Mouse (Mus musculus) intestine, embryonic 14.5 days (tissue): Measurements from ENCODE around the gene Cog7. TPM values are rescaled to one million over a fixed set of nuclear protein-coding genes. Genes with fewer than 3 reads are reported as not detected.

ENCODE experiments used
- ATAC-seq: fragments of 200-750 bp; cut with Nextera tagmentation; replicated peaks from 2 replicates; pipeline ENCODE4 v1.8.0; 2017; ENCODE audit warnings: low read depth, moderate number of reproducible peaks, moderate TSS enrichment, moderate library complexity; ENCODE audit not compliant: low FRiP score, low TSS enrichment
- DNase-seq: peaks from one replicate; pipeline ENCODE4 v3.0.0-alpha.2; 2018; ENCODE audit warnings: low spot score
- H3K27ac ChIP-seq: fragments of 300-500 bp; sonication (generic); 2 replicates; pipeline ENCODE4 v1.5.1; 2014; ENCODE audit warnings: low read depth, mild to moderate bottlenecking, control low read depth
- H3K27me3 ChIP-seq: fragments of 300-500 bp; sonication (generic); replicated peaks from 2 replicates; pipeline ENCODE4 v1.6.1; 2014; ENCODE audit warnings: low read length, control low read depth; ENCODE audit not compliant: control insufficient read depth, insufficient read depth
- H3K36me3 ChIP-seq: fragments of 300-500 bp; sonication (generic); 2 replicates; pipeline ENCODE4 v1.6.1; 2014; ENCODE audit warnings: low read length, control low read depth; ENCODE audit not compliant: control insufficient read depth, insufficient read depth
- H3K4me1 ChIP-seq: fragments of 300-500 bp; sonication (generic); replicated peaks from 2 replicates; pipeline ENCODE4 v1.6.1; 2014; ENCODE audit warnings: low read length, control low read depth, mixed read lengths; ENCODE audit not compliant: control insufficient read depth, insufficient read depth
- H3K4me2 ChIP-seq: fragments of 300-500 bp; sonication (generic); 2 replicates; pipeline ENCODE4 v1.6.1; 2014; ENCODE audit warnings: low read length
- H3K4me3 ChIP-seq: fragments of 300-500 bp; sonication (generic); 2 replicates; pipeline ENCODE4 v1.5.1; 2014; ENCODE audit warnings: low read depth, low read length, control low read depth, mixed read lengths
- H3K9ac ChIP-seq: fragments of 300-500 bp; sonication (generic); 2 replicates; pipeline ENCODE4 v1.6.1; 2014; ENCODE audit warnings: mild to moderate bottlenecking, low read length
- H3K9me3 ChIP-seq: fragments of 300-500 bp; sonication (generic); 2 replicates; pipeline ENCODE4 v1.6.1; 2016; ENCODE audit warnings: low read length, control low read depth; ENCODE audit not compliant: control insufficient read depth
- WGBS: fragments of 180-500 bp; shearing (Covaris S2); extraction: QIAGEN DNeasy Blood & Tissue Kit; methylation state at CpG from one replicate; pipeline ENCODE4 v1.1.7; 2014; 5-methylcytosine and 5-hydroxymethylcytosine counted together
- polyA plus RNA-seq: library from polyadenylated mRNA; unstranded; fragments of >200 nt; fragmentation: Nextera tagmentation; extraction: Ambion mirVana; gene quantifications from 2 replicates; pipeline ENCODE4 v1.2.1, GENCODE M21; 2014

The Cog7 gene
- polyA plus RNA-seq, 1 experiment from 2014 or later: 24.1 TPM

- Histone ChIP-seq H3K36me3 (peaks cover 46% of the 10 kb centered on the region), H3K27me3 (no peaks in the 10 kb centered on the region), H3K27ac (no peak overlapping the region), H3K4me3 (no peak overlapping the region), H3K4me1 (peaks cover 11% of the 10 kb centered on the region), H3K4me2 (no peak overlapping the region), H3K9ac (no peak overlapping the region), H3K9me3 (no peaks in the 10 kb centered on the region)
- WGBS: 80% methylated on average over 10 of the region's 10 CpGs
- DNase-seq: no peak
- no peak; the same call in 1 of the 2 replicates for ATAC-seq
These were observed 31.4 kb upstream of the Cog7 start for GRCm38 (mm10) chr7:122012949-122013348.

- H3K9me3 ChIP-seq: no peaks in the 10 kb centered on the region
- H3K4me2 ChIP-seq: no peak overlapping the region
- no peak overlapping the region for H3K9ac ChIP-seq
- no peaks in the 10 kb centered on the region for H3K27me3 ChIP-seq
- DNase-seq: no peak
- H3K4me3 ChIP-seq: no peak overlapping the region
- no peak for ATAC-seq
- WGBS: 95% methylated on average over 4 of the region's 4 CpGs
- H3K36me3 ChIP-seq: peaks cover 52% of the 10 kb centered on the region
- peaks cover 11% of the 10 kb centered on the region for H3K4me1 ChIP-seq
- H3K27ac ChIP-seq: no peak overlapping the region
These were observed 30.9 kb upstream of the Cog7 start for GRCm38 (mm10) chr7:122012370-122012769.

- no peak overlapping the region for H3K4me2 ChIP-seq
- WGBS: 73% methylated on average over 8 of the region's 8 CpGs
- no peaks in the 10 kb centered on the region for H3K9me3 ChIP-seq
- no peak overlapping the region for H3K27ac ChIP-seq
- no peak overlapping the region for H3K4me3 ChIP-seq
- no peaks in the 10 kb centered on the region for H3K4me1 ChIP-seq
- no peaks in the 10 kb centered on the region for H3K27me3 ChIP-seq
- DNase-seq (no peak), ATAC-seq (no peak)
- H3K36me3 ChIP-seq: peaks cover 95% of the 10 kb centered on the region
- no peak overlapping the region for H3K9ac ChIP-seq
These were observed 18.9 kb upstream of the Cog7 start for GRCm38 (mm10) chr7:122000396-122000795.

GRCm38 (mm10) chr7:121995961-121996360 is 14.4 kb upstream of the Cog7 start:
- H3K36me3 ChIP-seq: peaks cover 92% of the 10 kb centered on the region
- no peaks in the 10 kb centered on the region for H3K4me1 ChIP-seq
- WGBS: 92% methylated on average over 5 of the region's 5 CpGs
- DNase-seq: no peak
- no peaks in the 10 kb centered on the region for H3K27me3 ChIP-seq
- no peak overlapping the region for H3K27ac ChIP-seq
- H3K4me2 ChIP-seq: no peak overlapping the region
- no peak overlapping the region for H3K9ac ChIP-seq
- no peaks in the 10 kb centered on the region for H3K9me3 ChIP-seq
- no peak for ATAC-seq
- H3K4me3 ChIP-seq: no peak overlapping the region

- WGBS: 58% methylated on average over 4 of the region's 4 CpGs
- H3K4me2 ChIP-seq: no peak overlapping the region
- H3K4me3 ChIP-seq: no peak overlapping the region
- H3K9ac ChIP-seq: no peak overlapping the region
- peaks cover 43% of the 10 kb centered on the region for H3K36me3 ChIP-seq
- no peaks in the 10 kb centered on the region for H3K27me3 ChIP-seq
- DNase-seq (peak; percentile 72), ATAC-seq (no peak)
- no peaks in the 10 kb centered on the region for H3K4me1 ChIP-seq
- no peaks in the 10 kb centered on the region for H3K9me3 ChIP-seq
- H3K27ac ChIP-seq: no peak overlapping the region
These were observed 6.5 kb downstream of the Cog7 start for GRCm38 (mm10) chr7:121975031-121975430.

- no peak for DNase-seq
- H3K9ac ChIP-seq: no peak overlapping the region
- H3K27ac ChIP-seq: no peak overlapping the region
- no peaks in the 10 kb centered on the region for H3K27me3 ChIP-seq
- no peak for ATAC-seq
- H3K4me2 ChIP-seq: no peak overlapping the region
- H3K4me1 ChIP-seq: no peaks in the 10 kb centered on the region
- no peak overlapping the region for H3K4me3 ChIP-seq
- H3K9me3 ChIP-seq: no peaks in the 10 kb centered on the region
- WGBS: 84% methylated on average over 3 of the region's 3 CpGs
- H3K36me3 ChIP-seq: peaks cover 37% of the 10 kb centered on the region
These were observed 9.8 kb downstream of the Cog7 start for GRCm38 (mm10) chr7:121971698-121972097.

- no peaks in the 10 kb centered on the region for H3K27me3 ChIP-seq
- DNase-seq (no peak), ATAC-seq (no peak)
- peaks cover 37% of the 10 kb centered on the region for H3K36me3 ChIP-seq
- no peak overlapping the region for H3K9ac ChIP-seq
- H3K27ac ChIP-seq: no peak overlapping the region
- H3K4me1 ChIP-seq: no peaks in the 10 kb centered on the region
- WGBS: 82% methylated on average over 9 of the region's 9 CpGs
- H3K4me3 ChIP-seq: no peak overlapping the region
- no peak overlapping the region for H3K4me2 ChIP-seq
- no peaks in the 10 kb centered on the region for H3K9me3 ChIP-seq
These were observed 11.3 kb downstream of the Cog7 start for GRCm38 (mm10) chr7:121970250-121970649.

- H3K36me3 ChIP-seq: peaks cover 35% of the 10 kb centered on the region
- no peak overlapping the region for H3K4me2 ChIP-seq
- ATAC-seq (no peak), DNase-seq (no peak)
- no peaks in the 10 kb centered on the region for H3K9me3 ChIP-seq
- H3K27ac ChIP-seq: no peak overlapping the region
- 84% methylated on average over 9 of the region's 9 CpGs for WGBS
- no peaks in the 10 kb centered on the region for H3K27me3 ChIP-seq
- H3K4me1 ChIP-seq: no peaks in the 10 kb centered on the region
- no peak overlapping the region for H3K4me3 ChIP-seq
- H3K9ac ChIP-seq: no peak overlapping the region
These were observed 12.7 kb downstream of the Cog7 start for GRCm38 (mm10) chr7:121968816-121969215.

- Histone ChIP-seq H3K4me1 (no peaks in the 10 kb centered on the region), H3K4me2 (no peak overlapping the region), H3K9ac (no peak overlapping the region), H3K27ac (no peak overlapping the region), H3K9me3 (no peaks in the 10 kb centered on the region), H3K27me3 (no peaks in the 10 kb centered on the region), H3K36me3 (peaks cover 29% of the 10 kb centered on the region), H3K4me3 (no peak overlapping the region)
- no peak for ATAC-seq
- no peak for DNase-seq
- 74% methylated on average over 8 of the region's 8 CpGs for WGBS
These were observed 13.3 kb downstream of the Cog7 start for GRCm38 (mm10) chr7:121968242-121968641.
